Mouse (Mus musculus) cortical plate, adult 2 months (tissue): Measurements from ENCODE around the gene Mrpl39.

Experiments used
- CTCF ChIP-seq: fragments of 200-500 bp; IDR thresholded peaks from 2 replicates; pipeline ENCODE4 v1.5.1; 2011; ENCODE audit warnings: mild to moderate bottlenecking, control low read depth, low read length; ENCODE audit not compliant: insufficient read depth; ENCODE audit errors: extremely low read depth
- POLR2A ChIP-seq: fragments of 200-500 bp; IDR thresholded peaks from 2 replicates; pipeline ENCODE4 v1.6.1; 2011; ENCODE audit warnings: mild to moderate bottlenecking, low read length, control low read depth; ENCODE audit not compliant: insufficient read depth; ENCODE audit errors: extremely low read depth

DNA sequence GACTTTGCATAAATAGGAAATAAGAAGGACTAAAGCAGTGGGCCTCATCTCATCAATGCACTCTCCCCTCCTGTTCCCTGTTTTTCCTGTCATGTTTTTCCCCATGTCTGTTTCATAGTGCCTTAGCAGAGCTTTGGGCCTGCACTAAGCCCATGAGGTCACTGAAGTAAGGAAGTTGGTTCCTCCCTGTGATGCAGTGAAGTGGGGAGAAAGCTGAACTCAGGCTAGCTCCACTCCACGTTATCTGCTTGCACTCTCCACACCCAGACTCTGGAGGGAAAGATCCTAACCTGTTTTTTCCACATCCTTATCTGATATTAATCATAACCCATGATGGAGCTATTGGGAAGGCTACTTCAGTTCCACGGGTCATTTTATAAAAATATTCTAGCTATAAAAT is 26.9 kb downstream of the Mrpl39 start:
- TF ChIP-seq CTCF (no peak), POLR2A (no peak)
